Mouse (Mus musculus) urinary bladder, postnatal 4 days (tissue): ENCODE data around the gene Crygb.
"Not testable (repeated sequence)": the region's sequence is repeated elsewhere in the genome, so short reads cannot be mapped to it uniquely, and the experiment has no call there.

Source experiments
- DNase-seq, 2 experiments: peaks; one replicate each; pipeline ENCODE4 v3.0.0; 2021 to 2022; ENCODE audit warnings: low spot score in 2 of 2

The Crygb gene

DNA sequence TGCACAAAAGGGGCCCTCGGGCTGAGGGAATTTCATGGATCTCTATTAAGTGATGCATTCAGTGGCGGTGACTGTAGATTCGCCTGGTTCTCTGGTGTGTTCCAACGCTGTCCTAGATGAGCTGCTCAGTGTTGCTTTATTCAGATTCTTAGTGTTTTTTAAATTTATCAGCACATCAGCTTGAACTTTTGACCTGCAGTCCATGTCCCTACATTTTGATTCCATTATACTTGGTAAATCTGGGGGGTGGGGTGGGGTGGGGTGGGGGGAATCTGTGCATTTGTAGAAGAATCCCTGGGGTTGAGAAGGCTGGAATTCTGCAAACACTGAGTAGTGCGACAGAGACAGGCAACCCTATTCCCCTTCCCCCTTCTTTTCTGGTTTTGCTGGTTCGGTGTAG is 8.5 kb downstream of the Crygb start, which contains the start of gene Crygc:
TSS of gene Crygc (minus strand) at position 101 of the 400 bp plus-strand sequence.
- DNase-seq: no peak

DNA sequence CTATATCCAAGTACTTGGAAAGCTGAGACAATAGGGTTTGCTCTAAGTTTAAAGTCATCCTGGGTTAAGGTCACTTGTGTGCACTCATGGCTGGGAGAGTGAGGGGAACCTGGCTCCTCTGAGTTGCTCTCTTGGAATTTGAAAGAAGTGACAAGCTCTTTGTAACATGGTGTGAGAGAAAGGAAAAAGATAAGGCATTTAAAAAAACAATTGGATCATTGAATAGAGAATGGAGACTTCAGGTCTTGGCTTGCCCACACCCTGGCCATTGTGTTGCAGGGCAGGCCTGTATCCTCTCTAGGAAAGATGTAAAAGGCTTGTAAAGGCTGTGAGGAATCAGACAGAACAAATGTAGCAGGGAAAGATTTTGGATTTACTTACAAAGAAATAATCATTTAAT is 14.2 kb downstream of the Crygb start:
- no peak for DNase-seq

DNA sequence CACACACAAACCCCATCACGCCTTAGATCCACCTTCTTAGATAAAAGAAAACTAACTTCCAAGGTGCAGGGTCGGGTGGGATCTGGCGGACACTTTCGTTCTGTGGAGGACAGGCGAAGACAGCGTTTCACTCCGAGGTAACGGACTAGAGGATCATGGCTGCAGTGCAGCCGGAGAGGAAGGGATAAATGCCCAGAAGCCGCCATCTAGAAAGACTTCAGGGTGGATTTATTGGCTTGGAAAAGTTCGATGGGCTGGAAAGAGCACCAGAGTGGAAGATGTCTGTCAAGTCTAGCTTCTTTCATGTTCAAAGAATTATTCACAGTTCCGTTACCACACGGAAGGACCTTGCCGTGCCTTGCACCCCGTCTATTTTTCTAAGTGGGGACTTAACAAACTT is 17.9 kb downstream of the Crygb start:
- DNase-seq: no peak

DNA sequence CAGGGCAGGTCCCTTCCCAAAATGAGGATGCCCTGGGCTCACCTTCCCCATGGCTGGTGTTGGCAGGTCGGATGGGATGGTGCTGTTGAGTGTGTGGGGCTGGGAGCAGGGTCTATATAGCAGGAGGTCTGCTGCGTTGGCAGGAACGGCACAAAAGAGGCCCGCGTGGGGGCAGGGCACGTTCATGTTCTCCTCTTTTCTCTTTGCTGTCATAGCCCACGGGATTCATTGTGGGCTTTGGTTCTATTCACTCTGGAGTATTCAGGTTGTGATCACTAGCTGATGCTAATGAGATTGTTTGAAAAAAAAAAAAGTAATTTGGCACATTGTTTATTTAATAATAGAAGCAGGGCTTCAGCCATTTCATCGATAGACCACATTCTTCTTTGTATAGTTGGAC is 18.7 kb downstream of the Crygb start, which contains the start of gene Crygd:
TSS of gene Crygd (minus strand) at position 101 of the 400 bp plus-strand sequence.
- DNase-seq: no peak

DNA sequence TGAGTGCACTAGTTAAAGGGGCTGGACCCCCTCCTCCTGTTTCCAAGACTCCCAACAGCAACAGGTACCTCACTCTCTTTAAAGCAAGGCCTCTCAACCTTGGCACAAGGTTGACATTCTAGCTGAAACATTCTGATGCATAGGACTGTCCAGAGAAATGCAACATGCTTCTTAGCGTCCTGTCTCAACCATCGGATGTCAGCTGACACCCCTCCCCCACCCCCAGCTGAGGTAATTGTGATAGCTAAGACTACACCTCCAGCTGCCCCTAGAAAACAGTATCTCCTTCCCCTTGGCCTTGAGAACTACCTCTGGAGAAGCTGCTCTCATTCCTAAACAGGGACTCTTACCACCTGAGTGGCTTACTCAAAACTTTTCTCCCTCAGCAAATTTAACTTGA is 29.9 kb downstream of the Crygb start:
- DNase-seq: no peak

DNA sequence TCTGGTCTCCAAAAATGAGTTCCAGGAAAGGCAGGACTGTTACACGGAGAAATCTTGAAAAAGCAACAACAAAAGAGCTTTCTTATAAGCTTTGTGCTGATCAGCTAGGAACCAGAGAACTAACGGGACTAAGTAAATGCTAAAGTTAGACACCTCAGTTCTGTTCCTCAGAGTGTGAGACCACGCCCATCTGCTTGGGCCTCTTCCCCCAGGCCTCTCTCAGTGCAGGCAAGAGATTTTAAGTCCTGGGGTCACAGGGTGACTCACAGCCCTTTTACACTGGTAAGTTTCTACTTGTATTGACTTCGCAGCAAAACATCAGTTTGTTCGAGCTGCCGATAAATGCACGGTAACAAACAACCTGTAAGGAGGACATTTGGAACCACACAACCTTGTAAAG is 30.4 kb downstream of the Crygb start:
- DNase-seq: no peak

DNA sequence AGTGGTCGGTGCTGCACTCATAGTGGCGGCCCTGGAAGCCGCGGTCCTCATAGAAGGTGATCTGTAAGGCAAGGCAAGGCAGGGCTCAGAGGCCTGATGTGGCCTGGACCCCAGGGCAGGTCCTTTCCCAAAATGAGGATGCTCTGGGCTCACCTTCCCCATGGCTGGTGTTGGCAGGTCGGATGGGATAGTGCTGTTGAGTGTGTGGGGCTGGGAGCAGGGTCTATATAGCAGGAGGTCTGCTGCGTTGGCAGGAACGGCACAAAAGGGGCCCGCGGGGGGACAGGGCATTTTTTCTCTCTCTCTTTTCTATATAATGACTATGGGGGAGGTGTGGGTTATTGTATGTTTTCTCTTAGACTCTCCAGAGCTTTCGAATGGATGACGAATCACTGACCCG is 31.1 kb downstream of the Crygb start, which contains the start of gene Cryge:
TSS of gene Cryge (minus strand) at position 198 of the 400 bp plus-strand sequence.
- not testable (repeated sequence) for DNase-seq

DNA sequence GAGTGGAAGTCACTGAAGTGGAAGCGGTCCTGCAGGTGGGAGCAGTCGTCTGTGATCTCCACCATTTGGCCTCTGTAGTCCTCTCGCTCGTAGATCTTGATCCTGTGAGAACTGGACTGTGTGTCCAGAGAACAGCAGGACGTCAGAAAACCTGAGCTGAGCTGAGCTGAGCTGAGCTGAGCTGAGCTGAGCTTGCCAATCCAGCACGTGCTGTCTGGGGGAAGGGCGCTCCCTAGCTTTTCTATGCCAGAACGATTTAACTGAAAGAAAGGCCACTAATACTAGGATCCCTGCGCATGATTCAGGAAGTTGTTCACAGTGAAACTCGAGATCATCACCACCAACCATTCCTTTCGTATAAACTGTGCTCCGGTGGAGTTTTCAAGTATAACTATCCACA is 33.3 kb downstream of the Crygb start:
- no peak for DNase-seq

DNA sequence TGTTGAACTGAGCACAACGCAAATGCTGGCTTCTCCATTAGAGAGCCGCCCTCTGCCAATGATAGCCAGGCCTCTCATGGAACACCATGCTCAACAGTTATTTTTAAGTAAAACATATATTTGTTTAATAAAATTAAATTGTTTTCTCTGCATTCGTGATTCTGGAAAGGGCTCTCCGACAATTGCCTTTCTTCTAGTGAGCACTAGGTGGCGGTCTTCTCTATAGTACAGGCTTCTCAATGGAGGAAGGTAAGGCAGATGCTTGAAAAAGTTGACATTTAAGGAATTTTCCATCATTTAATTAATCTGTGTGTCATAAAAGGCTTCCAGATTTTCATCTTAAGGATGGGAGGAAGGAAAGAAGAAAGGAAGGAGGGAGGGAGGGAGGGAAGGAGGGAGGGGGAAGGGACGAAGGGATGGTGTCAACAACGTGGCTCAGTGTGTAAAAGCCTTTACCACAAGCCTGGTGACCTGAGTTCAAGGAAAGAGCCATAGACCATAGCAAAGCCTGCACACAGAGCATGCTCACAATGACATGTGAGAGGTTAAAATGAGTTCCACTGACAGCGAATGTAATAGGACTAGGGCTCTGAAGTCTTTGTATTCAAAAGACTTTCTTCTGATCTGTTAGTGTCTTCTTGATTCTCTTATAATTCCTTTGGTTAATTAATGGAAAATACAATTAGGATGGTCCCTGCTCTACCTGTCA is 35.5 kb downstream of the Crygb start:
- DNase-seq: no peak

DNA sequence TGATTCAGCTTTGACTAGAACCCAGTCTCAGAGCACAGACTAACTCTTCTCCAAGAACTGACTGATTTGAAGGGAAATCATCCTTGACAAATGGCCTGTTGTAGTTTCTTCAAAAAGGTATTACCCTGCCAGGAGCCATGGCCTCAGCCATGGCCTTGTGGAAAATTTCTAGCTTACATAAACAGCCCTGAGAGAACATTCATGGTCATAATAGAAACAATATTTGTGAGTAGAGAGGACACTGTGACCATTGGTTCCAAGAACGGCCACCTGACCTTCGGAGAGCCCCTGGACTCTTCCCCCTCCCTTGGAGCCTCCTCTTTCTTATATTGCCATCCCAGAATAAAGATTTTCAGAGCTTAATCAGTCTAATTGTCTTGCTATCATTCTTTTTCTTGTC is 38.7 kb downstream of the Crygb start:
- no peak for DNase-seq

DNA sequence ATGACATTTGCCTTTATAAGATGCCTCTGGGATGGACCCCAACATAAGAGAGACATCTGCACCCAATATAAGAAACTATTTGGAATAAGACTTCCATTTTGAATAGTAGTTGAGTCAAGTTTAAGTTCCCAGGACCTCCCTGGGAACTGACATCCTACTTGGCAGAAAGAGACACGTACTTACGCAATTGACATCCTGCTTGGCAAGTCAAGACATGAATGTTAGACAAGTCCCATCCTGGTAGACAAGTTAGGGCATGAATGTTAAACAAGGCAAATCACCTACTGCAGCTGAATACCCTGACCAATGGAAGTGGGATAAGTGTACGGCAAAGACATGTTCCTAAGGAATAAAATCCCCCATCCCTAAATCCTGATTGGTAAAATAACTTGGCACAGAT is 40.3 kb downstream of the Crygb start:
- DNase-seq: no peak

DNA sequence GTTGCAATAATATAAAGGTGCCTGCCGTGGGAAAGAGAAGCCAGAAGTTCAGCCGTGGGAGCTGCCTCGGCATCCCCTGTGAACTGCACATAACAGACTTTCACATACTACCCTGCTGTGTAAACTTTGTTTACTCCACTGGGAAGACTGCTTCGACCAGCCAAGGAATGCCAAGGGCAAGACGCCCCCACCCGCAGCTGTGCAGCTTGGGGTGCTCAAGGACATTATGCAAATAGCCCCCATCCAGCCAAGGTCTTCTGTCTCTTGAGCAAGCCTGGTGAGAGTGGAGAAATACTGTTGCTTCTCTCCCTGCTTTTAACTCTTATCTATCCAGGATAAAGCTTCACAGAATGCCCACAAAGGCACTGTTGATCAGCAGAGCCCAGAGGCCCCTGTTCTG is 41.3 kb downstream of the Crygb start:
- DNase-seq: peak in 1 of 2 experiments; percentile 70

DNA sequence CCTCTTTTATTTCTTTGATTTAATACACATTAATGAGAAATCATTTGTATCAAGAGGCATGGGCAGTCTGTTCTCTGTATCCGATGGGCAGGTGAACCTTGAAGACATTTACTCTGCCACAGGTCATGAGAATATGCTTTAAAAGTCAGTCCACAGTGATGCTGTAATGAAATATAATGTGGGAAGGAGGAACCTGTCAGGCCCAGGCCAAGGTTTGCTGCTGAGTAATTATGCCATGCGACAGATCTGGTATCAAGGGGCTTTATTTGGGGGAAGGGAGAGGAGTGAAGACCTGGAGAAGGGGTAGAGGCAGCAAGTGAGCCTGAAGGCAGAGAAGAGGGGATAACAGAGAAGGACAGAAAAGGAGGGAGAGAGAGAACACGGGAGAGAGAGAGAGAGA is 42.4 kb downstream of the Crygb start:
- no peak for DNase-seq

DNA sequence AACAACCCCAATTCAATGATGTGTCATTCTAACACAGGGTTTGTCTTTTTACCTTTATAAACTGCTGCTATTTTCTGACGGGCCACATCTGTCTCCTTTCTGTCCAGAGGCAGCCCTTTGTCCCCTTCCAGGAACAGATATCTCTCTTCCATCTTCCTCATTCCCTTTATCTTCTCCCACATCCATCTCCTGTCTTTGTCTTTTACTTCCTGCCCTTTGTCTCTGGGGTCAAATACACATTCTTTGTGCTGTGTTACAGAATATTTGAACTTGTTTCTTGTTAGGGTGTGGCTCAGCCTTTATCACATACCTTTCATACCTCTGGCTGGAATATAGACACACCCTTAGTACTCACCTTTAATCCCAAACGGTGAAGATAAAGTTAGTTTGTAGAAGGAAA is 44.5 kb downstream of the Crygb start:
- DNase-seq: no peak

DNA sequence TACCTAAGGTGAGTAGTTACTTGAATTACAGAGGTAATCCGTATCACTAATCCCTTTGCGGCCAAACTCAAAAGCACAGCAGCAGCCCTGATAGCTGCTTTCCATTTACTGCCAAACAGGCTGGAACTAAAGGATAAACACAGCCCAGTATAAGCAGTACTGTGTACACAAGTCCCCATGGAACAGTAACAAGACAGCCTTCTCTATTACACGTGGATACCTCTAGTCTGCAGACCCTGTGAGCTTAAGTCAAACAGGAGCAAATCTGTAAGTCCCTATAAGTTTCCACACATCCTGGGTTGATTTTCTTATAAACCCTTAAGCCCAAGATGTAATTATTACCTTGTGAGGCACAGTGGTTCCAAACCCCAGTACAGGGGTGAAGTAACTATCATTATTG is 46.6 kb downstream of the Crygb start:
- DNase-seq: no peak

DNA sequence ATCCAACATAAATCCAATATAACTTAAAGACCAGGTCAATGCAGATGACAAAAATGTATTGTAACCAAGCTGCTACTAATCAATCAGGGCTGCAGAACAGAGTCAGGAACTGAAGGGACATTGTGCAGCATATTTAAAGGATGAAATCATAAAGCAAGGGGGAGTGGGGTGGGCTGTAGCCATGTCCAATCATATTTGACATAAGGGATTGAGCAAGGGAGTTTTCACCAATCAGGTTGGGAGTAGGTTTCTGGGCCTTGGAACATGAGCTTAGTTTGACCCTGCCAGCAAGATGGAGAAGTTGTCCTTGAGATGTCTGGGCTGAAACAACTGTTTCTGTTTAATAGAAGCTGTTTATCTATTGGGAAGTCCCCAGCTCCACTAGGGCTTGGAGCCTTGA is 49.4 kb downstream of the Crygb start, which contains the start of gene Akr1cl:
TSS of gene Akr1cl (minus strand) at position 119 of the 400 bp plus-strand sequence.
- DNase-seq: no peak
